Comparison of ENCODE assay signal across 8 mouse cellular contexts in genomic region chr5:123396901-123397464, GRCm38 (mm10). TPM values are rescaled to one million over a fixed set of nuclear protein-coding genes. Genes with fewer than 3 reads are reported as not detected.
DNase-seq lines count a peak whose midpoint lies in the region; ATAC-seq and TF ChIP-seq lines count a peak whose summit lies in the region.

No protein-coding gene starts in this region.

- peak overlapping the region; percentile 95 for H3K4me3 ChIP-seq in forebrain, embryonic 14.5 days (ENCODE audit: low read depth, low read length)
- no peak overlapping the region for H3K4me3 ChIP-seq in liver, embryonic 14.5 days (ENCODE audit: insufficient read depth in 1 of 2, low read depth in 2 of 2, low read length in 2 of 2)

- peak overlapping the region; percentile 95 for H3K9ac ChIP-seq in forebrain, embryonic 14.5 days (ENCODE audit: low read length)
- no peak overlapping the region for H3K9ac ChIP-seq in liver, embryonic 14.5 days (replicated peaks)

- H3K27me3 ChIP-seq in forebrain, embryonic 14.5 days (replicated peaks; ENCODE audit: control insufficient read depth, insufficient read depth, low read length): no peaks in the 10 kb centered on the region
- H3K27me3 ChIP-seq in liver, embryonic 14.5 days (ENCODE audit: control insufficient read depth, insufficient read depth, low read length): no peaks in the 10 kb centered on the region

- no peaks in the 10 kb centered on the region for H3K36me3 ChIP-seq in forebrain, embryonic 14.5 days (ENCODE audit: control insufficient read depth, insufficient read depth, low read length)
- H3K36me3 ChIP-seq in liver, embryonic 14.5 days (replicated peaks; ENCODE audit: control insufficient read depth, insufficient read depth, low read depth): no peaks in the 10 kb centered on the region

- peak overlapping the region; percentile 72 for H3K4me2 ChIP-seq in forebrain, embryonic 14.5 days (ENCODE audit: low read length)
- H3K4me2 ChIP-seq in liver, embryonic 14.5 days (ENCODE audit: low read depth): peak overlapping the region; percentile 44

- TF ChIP-seq CTCF in liver, embryonic 14.5 days (IDR thresholded peaks at IDR 0.05; ENCODE audit: low read depth): no peak

- no peak for TF ChIP-seq EP300 in liver, embryonic 14.5 days (IDR thresholded peaks at IDR 0.05; ENCODE audit: low read depth)

- WGBS in forebrain, embryonic 14.5 days: 63% methylated on average over 8 of the region's 8 CpGs
- WGBS in liver, embryonic 14.5 days (ENCODE audit: insufficient replicate concordance): 30% methylated on average over 8 of the region's 8 CpGs

- H3K9me3 ChIP-seq in forebrain, embryonic 14.5 days (replicated peaks; ENCODE audit: control insufficient read depth, low read length): no peaks in the 10 kb centered on the region
- no peaks in the 10 kb centered on the region for H3K9me3 ChIP-seq in liver, embryonic 14.5 days (ENCODE audit: control insufficient read depth, low read length)

- no peak overlapping the region for H3K27ac ChIP-seq in forebrain, embryonic 14.5 days (ENCODE audit: low read depth, low read length)
- no peak overlapping the region for H3K27ac ChIP-seq in liver, embryonic 14.5 days

- no peak for ATAC-seq in forebrain, embryonic 14.5 days
- no peak for ATAC-seq in liver, embryonic 14.5 days (ENCODE audit: insufficient read depth)

- peak; percentile 52 for DNase-seq in cerebellum, adult 11 months
- DNase-seq in cerebellum, postnatal 4 days (ENCODE audit: low spot score in 2 of 2): no peak
- DNase-seq in CD4-positive helper T cell, adult 2 months (ENCODE audit: low read depth, low spot score): peak; percentile 22
- no peak for DNase-seq in forebrain, embryonic 14.5 days (ENCODE audit: low spot score)
- no peak for DNase-seq in liver, embryonic 14.5 days (ENCODE audit: low read depth in 3 of 3, low spot score in 3 of 3)
- DNase-seq in urinary bladder, postnatal 36 days (ENCODE audit: low spot score in 2 of 2): no peak
- no peak for DNase-seq in layer of hippocampus, postnatal 14 days (ENCODE audit: low spot score in 2 of 2)
- DNase-seq in retina, embryonic 14.5 days (ENCODE audit: low spot score): no peak

- H3K4me1 ChIP-seq in forebrain, embryonic 14.5 days (ENCODE audit: control insufficient read depth, insufficient read depth, low read length): peaks cover 34% of the 10 kb centered on the region
- peaks cover 11 to 32% of the 10 kb centered on the region in 2 experiments; a peak in 3 of 4 replicates for H3K4me1 ChIP-seq in liver, embryonic 14.5 days (replicated peaks; ENCODE audit: control insufficient read depth in 2 of 2, insufficient read depth in 2 of 2, low read length in 1 of 2)

RNA-seq across cellular contexts. Expression of gene Mlxip, which starts 2.4 kb away (rescaled TPM):
- polyA plus RNA-seq in forebrain, embryonic 14.5 days (2014; fragmentation: Nextera tagmentation; extraction: Ambion mirVana): 11.5 and 15.2 TPM in 2 replicates
- 3.0 and 3.7 TPM in 2 replicates for polyA plus RNA-seq in liver, embryonic 14.5 days (2012; rRNA removed)
- polyA plus RNA-seq in liver, embryonic 14.5 days (2014; fragmentation: Nextera tagmentation; extraction: Ambion mirVana): 2.5 and 3.5 TPM in 2 replicates
- 10 to 100 TPM; 22.9 to 25.2 TPM for total RNA-seq in layer of hippocampus, postnatal 14 days (2021)

RNA-seq across cellular contexts. Expression of gene Bcl7a, which starts 53.3 kb away (rescaled TPM):
- polyA plus RNA-seq in forebrain, embryonic 14.5 days (2014; fragmentation: Nextera tagmentation; extraction: Ambion mirVana): 71.6 and 78.2 TPM in 2 replicates
- 5.0 and 5.6 TPM in 2 replicates for polyA plus RNA-seq in liver, embryonic 14.5 days (2012; rRNA removed)
- polyA plus RNA-seq in liver, embryonic 14.5 days (2014; fragmentation: Nextera tagmentation; extraction: Ambion mirVana): 4.6 and 4.9 TPM in 2 replicates
- 10 to 100 TPM; 66.9 TPM for total RNA-seq in layer of hippocampus, postnatal 14 days (2021)

Comparison
In these comparisons a context has a peak if more than half of its experiments do, and no peak if none do; other contexts are left out.
1. DNase-seq: peak in cerebellum, adult 11 months (single experiment) and CD4-positive helper T cell, adult 2 months (single experiment); none in cerebellum, postnatal 4 days (0 of 2), forebrain, embryonic 14.5 days (single experiment), liver, embryonic 14.5 days (0 of 3), urinary bladder, postnatal 36 days (0 of 2), layer of hippocampus, postnatal 14 days (0 of 2) and retina, embryonic 14.5 days (single experiment).
2. RNA of gene Bcl7a, which starts 53.3 kb away (polyA plus RNA-seq): 71.6 to 78.2 TPM in forebrain, embryonic 14.5 days; 4.6 to 5.6 TPM in liver, embryonic 14.5 days; every median in the first group is over 10 times any median in the second.